In the genomic region with DNA sequence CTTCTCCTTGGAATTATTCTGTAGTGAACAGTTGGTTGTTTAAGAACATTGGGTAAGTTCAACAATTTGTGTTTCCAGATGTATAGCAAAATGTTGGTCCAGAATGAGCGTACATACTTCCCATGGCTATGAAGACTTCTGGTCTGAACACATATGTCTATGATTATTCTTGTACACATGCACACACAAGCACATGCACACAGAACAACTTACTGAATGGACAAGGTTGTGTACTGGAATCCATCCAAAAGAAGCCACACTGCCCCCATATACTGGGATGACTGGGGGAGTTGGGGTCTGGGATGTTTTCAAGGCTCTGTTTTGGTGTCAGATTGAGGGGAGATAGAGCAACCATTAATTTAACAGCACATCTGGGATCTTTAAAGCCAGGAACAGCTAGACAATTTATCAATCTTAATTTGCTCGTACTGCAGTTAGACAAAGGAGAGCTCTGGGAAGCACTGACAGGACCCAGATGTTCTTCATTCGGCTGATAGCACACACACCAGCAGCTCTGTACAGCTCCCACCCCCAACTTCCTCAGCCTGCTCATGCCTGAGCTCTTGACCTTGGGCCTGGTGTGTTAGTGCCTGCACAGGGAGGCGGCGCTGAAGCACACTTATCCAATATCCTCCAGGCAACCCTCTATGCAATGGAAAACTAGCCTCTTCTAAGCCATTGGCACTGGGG, we compare ENCODE assay signal across 9 mouse cellular contexts.
A peak's percentile ranks its signal among the peaks of the same experiment; 100 is the strongest.
DNase-seq lines count a peak whose midpoint lies in the region; ATAC-seq lines count a peak whose summit lies in the region.
"Had no signal": no experiment of that assay in that cellular context is flagged by ENCODE, and none has a peak within 500 bp of the region (broad histone marks: within the 10 kb centered on the region; RNA-seq: fewer than 3 reads in every experiment).

No protein-coding gene starts in this region.

- H3K27me3 ChIP-seq in embryonic facial prominence, embryonic 12.5 days: no peaks in the 10 kb centered on the region
- H3K27me3 ChIP-seq in intestine, embryonic 16.5 days (replicated peaks; ENCODE audit: control insufficient read depth, insufficient read depth, low read length): no peaks in the 10 kb centered on the region
- no peaks in the 10 kb centered on the region for H3K27me3 ChIP-seq in liver, embryonic 12.5 days (replicated peaks)
- no peaks in the 10 kb centered on the region for H3K27me3 ChIP-seq in midbrain, embryonic 15.5 days (replicated peaks)
- H3K27me3 ChIP-seq: Patski had no signal

- H3K27ac ChIP-seq in embryonic facial prominence, embryonic 12.5 days: peak overlapping the region; percentile 55
- 0 out of 2 replicates have a peak overlapping the region, but pooled peaks have one; percentile 24 for H3K27ac ChIP-seq in intestine, embryonic 16.5 days (ENCODE audit: low read length)
- no peak overlapping the region for H3K27ac ChIP-seq in liver, embryonic 12.5 days
- no peak overlapping the region for H3K27ac ChIP-seq in midbrain, embryonic 15.5 days

- H3K9me3 ChIP-seq in embryonic facial prominence, embryonic 12.5 days: no peaks in the 10 kb centered on the region
- H3K9me3 ChIP-seq in intestine, embryonic 16.5 days (ENCODE audit: control insufficient read depth, low read length): no peaks in the 10 kb centered on the region
- H3K9me3 ChIP-seq in liver, embryonic 12.5 days (replicated peaks): no peaks in the 10 kb centered on the region
- H3K9me3 ChIP-seq in midbrain, embryonic 15.5 days: no peaks in the 10 kb centered on the region

- H3K9ac ChIP-seq in embryonic facial prominence, embryonic 12.5 days: no peak overlapping the region
- H3K9ac ChIP-seq in intestine, embryonic 16.5 days (ENCODE audit: low read depth, low read length): no peak overlapping the region
- no peak overlapping the region for H3K9ac ChIP-seq in liver, embryonic 12.5 days
- H3K9ac ChIP-seq in midbrain, embryonic 15.5 days: no peak overlapping the region

- H3K4me1 ChIP-seq in embryonic facial prominence, embryonic 12.5 days: peaks cover 16% of the 10 kb centered on the region
- H3K4me1 ChIP-seq in intestine, embryonic 16.5 days (ENCODE audit: control insufficient read depth, insufficient read depth, low read length): 0 out of 2 replicates have a peak, but pooled peaks cover 6% of the 10 kb centered on the region
- no peaks in the 10 kb centered on the region for H3K4me1 ChIP-seq in liver, embryonic 12.5 days
- no peaks in the 10 kb centered on the region for H3K4me1 ChIP-seq in midbrain, embryonic 15.5 days

- no peak overlapping the region for H3K4me2 ChIP-seq in embryonic facial prominence, embryonic 12.5 days (replicated peaks)
- no peak overlapping the region for H3K4me2 ChIP-seq in intestine, embryonic 16.5 days (ENCODE audit: low read depth, low read length)
- H3K4me2 ChIP-seq in liver, embryonic 12.5 days: no peak overlapping the region
- no peak overlapping the region for H3K4me2 ChIP-seq in midbrain, embryonic 15.5 days

- no peak overlapping the region for H3K4me3 ChIP-seq in embryonic facial prominence, embryonic 12.5 days
- no peak overlapping the region for H3K4me3 ChIP-seq in intestine, embryonic 16.5 days (ENCODE audit: low read length)
- H3K4me3 ChIP-seq in liver, embryonic 12.5 days: no peak overlapping the region
- H3K4me3 ChIP-seq in midbrain, embryonic 15.5 days: no peak overlapping the region

- no peaks in the 10 kb centered on the region for H3K36me3 ChIP-seq in embryonic facial prominence, embryonic 12.5 days
- no peaks in the 10 kb centered on the region for H3K36me3 ChIP-seq in intestine, embryonic 16.5 days (ENCODE audit: control insufficient read depth, insufficient read depth, low read length)
- H3K36me3 ChIP-seq in liver, embryonic 12.5 days: no peaks in the 10 kb centered on the region
- H3K36me3 ChIP-seq in midbrain, embryonic 15.5 days (replicated peaks): no peaks in the 10 kb centered on the region

- peak; percentile 68 for DNase-seq in NIH3T3 (ENCODE audit: low read depth)
- DNase-seq in layer of hippocampus, adult 9-10 months (ENCODE audit: low spot score): no peak

- ATAC-seq in embryonic facial prominence, embryonic 12.5 days (ENCODE audit: insufficient number of reproducible peaks, insufficient read depth, low FRiP score, low TSS enrichment): peak; percentile 72
- peak; percentile 92 for ATAC-seq in intestine, embryonic 16.5 days
- peak; percentile 40; the same call in 1 of the 2 replicates for ATAC-seq in liver, embryonic 12.5 days
- no peak for ATAC-seq in megakaryocyte, adult 5-6 weeks (ENCODE audit: poor library complexity, severe bottlenecking)
- no peak for ATAC-seq in erythroid progenitor cell, adult 5-6 weeks (replicated peaks; ENCODE audit: low FRiP score, poor library complexity, severe bottlenecking)
- ATAC-seq in midbrain, embryonic 15.5 days (replicated peaks): no peak
- ATAC-seq: Patski had no signal

- 25% methylated on average over 5 of the region's 5 CpGs for WGBS in embryonic facial prominence, embryonic 12.5 days
- 39% methylated on average over 5 of the region's 5 CpGs for WGBS in intestine, embryonic 16.5 days
- WGBS in liver, embryonic 12.5 days (ENCODE audit: insufficient replicate concordance): 49% methylated on average over 5 of the region's 5 CpGs
- 77% methylated on average over 5 of the region's 5 CpGs for WGBS in midbrain, embryonic 15.5 days

Comparison
In these comparisons a context has a peak if more than half of its experiments do, and no peak if none do; other contexts are left out.
1. ATAC-seq: peak in embryonic facial prominence, embryonic 12.5 days (single experiment), intestine, embryonic 16.5 days (single experiment) and liver, embryonic 12.5 days (single experiment); none in megakaryocyte, adult 5-6 weeks (single experiment), erythroid progenitor cell, adult 5-6 weeks (single experiment) and midbrain, embryonic 15.5 days (single experiment).
2. H3K27ac ChIP-seq: peak in embryonic facial prominence, embryonic 12.5 days (single experiment) and intestine, embryonic 16.5 days (single experiment); none in liver, embryonic 12.5 days (single experiment) and midbrain, embryonic 15.5 days (single experiment).